Mouse (Mus musculus): ENCODE data around the gene Adamts15.

- TF ChIP-seq CTCF (IDR thresholded peaks at IDR 0.05; ENCODE audit: low read depth) (no peak), EP300 (IDR thresholded peaks at IDR 0.05; ENCODE audit: low read depth) (no peak)
Observed at GRCm38 (mm10) chr9:30897169-30897568, 25.1 kb downstream of the Adamts15 start.

Measured in liver, embryonic 14.5 days (tissue).